Mouse (Mus musculus) ES-E14 (cell line): Measurements from ENCODE around the gene Pde4d.

ENCODE experiments used
- MAFK ChIP-seq: IDR thresholded peaks from 2 replicates; pipeline ENCODE4 v1.6.1; 2014; ENCODE audit warnings: mild to moderate bottlenecking, low read depth, low read length, inconsistent platforms; ENCODE audit not compliant: insufficient read depth
- ZNF384 ChIP-seq: IDR thresholded peaks from 2 replicates; pipeline ENCODE4 v1.6.1; 2012; ENCODE audit warnings: low read depth, low read length, inconsistent platforms

DNA sequence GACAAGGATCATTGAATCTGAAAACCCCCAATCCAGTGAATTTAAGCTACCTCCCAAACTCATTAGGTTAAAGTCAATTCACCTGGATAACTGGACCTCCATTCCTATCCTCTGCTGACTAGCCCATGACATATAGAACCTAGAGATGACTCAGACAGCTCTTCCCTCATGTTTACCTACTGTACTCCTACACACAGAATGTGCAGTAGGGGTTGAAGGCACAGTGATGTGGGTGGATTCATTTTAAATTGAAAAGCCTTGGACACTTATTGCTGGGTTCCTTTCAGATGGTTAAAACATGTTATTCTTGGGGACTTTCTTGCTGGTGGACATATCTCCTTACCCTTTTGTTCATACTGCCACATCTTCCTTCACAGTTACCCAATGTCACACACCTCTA, 1296.7 kb downstream of the Pde4d start:
- no peak for TF ChIP-seq ZNF384
- TF ChIP-seq MAFK, result no peak
